Mouse (Mus musculus): ENCODE measurements around the gene Lamtor4. TPM values are rescaled to one million over a fixed set of nuclear protein-coding genes. Genes with fewer than 3 reads are reported as not detected.

Gene Lamtor4
- polyA plus RNA-seq, 1 experiment from 2014 or later = 75.6 TPM

DNA sequence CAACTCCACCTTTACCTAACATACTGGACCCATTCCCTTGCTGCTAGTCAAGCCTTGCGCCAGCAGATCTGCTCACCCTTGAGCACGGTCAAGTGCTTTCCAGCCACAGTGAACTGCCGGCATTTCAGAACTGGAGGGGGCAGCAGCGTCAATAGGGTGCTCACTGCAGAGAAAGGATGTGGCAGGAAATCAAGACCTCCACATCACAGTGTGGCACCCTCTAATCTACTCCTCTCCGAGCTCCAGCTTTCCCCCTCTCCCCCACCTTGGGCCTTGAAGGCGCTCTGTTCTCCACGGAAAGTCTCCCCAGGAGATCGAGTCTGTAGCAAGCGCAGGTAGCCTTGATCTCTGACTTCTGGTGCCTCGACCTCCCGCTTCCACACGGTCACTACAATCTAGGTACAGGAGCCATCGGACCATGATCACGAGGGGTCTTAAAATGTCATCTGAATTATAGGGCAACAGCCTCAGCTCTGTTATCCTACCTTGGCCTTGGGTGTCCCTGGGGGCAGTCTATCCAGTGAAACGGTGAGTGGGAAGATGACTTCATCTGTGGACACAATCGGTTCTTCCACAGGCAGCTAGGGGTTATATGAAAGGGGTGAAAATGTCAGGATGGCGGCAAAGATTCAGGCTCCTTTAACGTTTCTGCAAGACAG lies 7.4 kb downstream of the Lamtor4 start:
- H3K4me3 ChIP-seq (ENCODE audit: low read depth, low read length) = peak overlapping the region; percentile 87; the same call in 1 of the 2 replicates
- H3K4me2 ChIP-seq (replicated peaks; ENCODE audit: low read depth, low read length) = peak overlapping the region; percentile 99
- ATAC-seq (no peak), DNase-seq (ENCODE audit: low spot score) (no peak)
- 54% methylated on average over 18 of the region's 18 CpGs for WGBS
- no peaks in the 10 kb centered on the region for H3K9me3 ChIP-seq (ENCODE audit: low read length)
- 0 out of 2 replicates have a peak, but pooled peaks cover 6% of the 10 kb centered on the region for H3K36me3 ChIP-seq (ENCODE audit: insufficient read depth, low read length)
- TF ChIP-seq EP300 (IDR thresholded peaks at IDR 0.05) (no peak), CTCF (IDR thresholded peaks at IDR 0.05) (peak; percentile 7; the same call in 1 of the 2 replicates)
- H3K4me1 ChIP-seq (ENCODE audit: insufficient read depth, low read depth, low read length) = peaks cover 11% of the 10 kb centered on the region
- no peaks in the 10 kb centered on the region for H3K27me3 ChIP-seq (replicated peaks; ENCODE audit: insufficient read depth, low read length)
- peak overlapping the region; percentile 82 for H3K9ac ChIP-seq (replicated peaks; ENCODE audit: low read depth)
- H3K27ac ChIP-seq (ENCODE audit: low read length) = no peak overlapping the region

DNA sequence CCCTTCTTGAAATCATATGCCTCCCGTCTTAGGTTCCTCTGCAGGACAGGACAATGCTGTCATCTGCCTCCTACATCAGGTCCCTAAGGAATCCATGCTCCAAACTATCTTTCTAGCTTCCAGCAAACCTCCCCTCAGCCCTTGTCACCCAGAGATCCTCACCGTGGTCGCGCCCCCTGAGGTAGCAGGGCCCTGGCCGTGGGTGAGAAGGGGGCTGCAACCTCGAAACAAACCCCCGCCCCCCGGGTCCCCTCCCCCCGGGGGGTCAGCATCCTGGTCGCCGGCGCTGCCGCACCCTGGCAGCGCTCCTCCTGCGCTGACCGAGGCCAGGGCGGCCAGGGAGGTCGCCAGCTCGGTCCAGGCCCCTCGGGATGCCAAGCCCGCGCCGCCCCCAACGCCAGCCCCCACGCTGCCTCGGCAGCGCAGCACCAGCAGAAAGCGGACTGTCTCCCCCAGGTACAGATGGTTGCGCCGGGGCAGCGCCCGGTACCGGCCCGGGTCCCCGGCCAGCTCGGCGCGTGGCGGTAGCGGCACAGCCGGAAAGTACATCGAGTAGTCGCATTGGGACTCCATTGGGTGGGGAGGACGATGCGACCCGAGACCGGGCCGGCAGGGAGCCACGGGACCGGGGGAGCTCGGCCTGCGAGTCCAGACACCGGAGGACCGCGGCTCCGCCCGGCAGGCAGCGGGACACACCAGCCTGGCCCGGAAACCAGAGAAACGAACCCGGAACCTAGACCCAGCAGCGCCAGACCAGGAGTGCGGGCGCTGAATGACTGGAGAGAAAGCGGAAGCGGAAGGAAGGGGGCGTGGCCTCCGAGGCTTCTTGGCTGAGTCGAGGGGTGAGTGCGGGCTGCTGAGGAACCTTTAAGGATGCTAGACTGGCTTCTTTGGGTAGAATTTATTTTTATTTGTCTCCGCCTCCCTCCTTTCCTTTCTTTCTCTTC lies 8.3 kb downstream of the Lamtor4 start, which contains the start of gene BC037034:
Gene BC037034, minus strand, starts transcription at position 774 of the 947 bp plus-strand sequence.
- H3K36me3 ChIP-seq (ENCODE audit: insufficient read depth, low read length) = 0 out of 2 replicates have a peak, but pooled peaks cover 6% of the 10 kb centered on the region
- H3K4me2 ChIP-seq (replicated peaks; ENCODE audit: low read depth, low read length) = peak within 1 kb of the TSS; percentile 99
- WGBS = under 1% methylated on average over 60 of the region's 71 CpGs
- H3K27me3 ChIP-seq (replicated peaks; ENCODE audit: insufficient read depth, low read length) = no peaks in the 10 kb centered on the region
- TF ChIP-seq EP300 (IDR thresholded peaks at IDR 0.05) (no peak), CTCF (IDR thresholded peaks at IDR 0.05) (no peak)
- ATAC-seq (peak; percentile 94), DNase-seq (ENCODE audit: low spot score) (peak; percentile 97)
- peak within 1 kb of the TSS; percentile 75 for H3K27ac ChIP-seq (ENCODE audit: low read length)
- H3K4me1 ChIP-seq (ENCODE audit: insufficient read depth, low read depth, low read length) = peaks cover 11% of the 10 kb centered on the region
- no peaks in the 10 kb centered on the region for H3K9me3 ChIP-seq (ENCODE audit: low read length)
- H3K9ac ChIP-seq (replicated peaks; ENCODE audit: low read depth) = peak within 1 kb of the TSS; percentile 82
- H3K4me3 ChIP-seq (ENCODE audit: low read depth, low read length) = peak within 1 kb of the TSS; percentile 87

- peaks cover 11% of the 10 kb centered on the region for H3K4me1 ChIP-seq (ENCODE audit: insufficient read depth, low read depth, low read length)
- H3K9me3 ChIP-seq (ENCODE audit: low read length) = no peaks in the 10 kb centered on the region
- no peak for ATAC-seq
- peak overlapping the region; percentile 82 for H3K9ac ChIP-seq (replicated peaks; ENCODE audit: low read depth)
- no peaks in the 10 kb centered on the region for H3K27me3 ChIP-seq (replicated peaks; ENCODE audit: insufficient read depth, low read length)
- TF ChIP-seq EP300 (IDR thresholded peaks at IDR 0.05) = no peak
- TF ChIP-seq CTCF (IDR thresholded peaks at IDR 0.05) = no peak
- peak overlapping the region; percentile 87 for H3K4me3 ChIP-seq (ENCODE audit: low read depth, low read length)
- peak overlapping the region; percentile 75 for H3K27ac ChIP-seq (ENCODE audit: low read length)
- WGBS = 15% methylated on average over 6 of the region's 6 CpGs
- peak overlapping the region; percentile 99 for H3K4me2 ChIP-seq (replicated peaks; ENCODE audit: low read depth, low read length)
- DNase-seq (ENCODE audit: low spot score) = no peak
- 0 out of 2 replicates have a peak, but pooled peaks cover 6% of the 10 kb centered on the region for H3K36me3 ChIP-seq (ENCODE audit: insufficient read depth, low read length)
Observed at GRCm38 (mm10) chr5:138264207-138264578, 8.9 kb downstream of the Lamtor4 start.

GRCm38 (mm10) chr5:138265712-138266111 lies 10.4 kb downstream of the Lamtor4 start:
- Histone ChIP-seq H3K4me1 (ENCODE audit: insufficient read depth, low read depth, low read length) (peaks cover 11% of the 10 kb centered on the region), H3K9me3 (ENCODE audit: low read length) (no peaks in the 10 kb centered on the region)
- WGBS = 93% methylated on average over 4 of the region's 4 CpGs

GRCm38 (mm10) chr5:138267114-138267513 lies 11.8 kb downstream of the Lamtor4 start:
- Histone ChIP-seq H3K4me2 (replicated peaks; ENCODE audit: low read depth, low read length) (no peak overlapping the region), H3K4me1 (ENCODE audit: insufficient read depth, low read depth, low read length) (peaks cover 11% of the 10 kb centered on the region), H3K4me3 (ENCODE audit: low read depth, low read length) (no peak overlapping the region), H3K9ac (replicated peaks; ENCODE audit: low read depth) (no peak overlapping the region), H3K27ac (ENCODE audit: low read length) (no peak overlapping the region), H3K27me3 (replicated peaks; ENCODE audit: insufficient read depth, low read length) (no peaks in the 10 kb centered on the region), H3K36me3 (ENCODE audit: insufficient read depth, low read length) (no peaks in the 10 kb centered on the region), H3K9me3 (ENCODE audit: low read length) (no peaks in the 10 kb centered on the region)
- ATAC-seq (no peak), DNase-seq (ENCODE audit: low spot score) (no peak)
- WGBS = 77% methylated on average over 3 of the region's 3 CpGs
- TF ChIP-seq CTCF (IDR thresholded peaks at IDR 0.05) (no peak), EP300 (IDR thresholded peaks at IDR 0.05) (no peak)

More at GRCm38 (mm10) chr5:138265712-138266111, 10.4 kb downstream of the Lamtor4 start:
- Histone ChIP-seq H3K27ac (ENCODE audit: low read length) (no peak overlapping the region), H3K27me3 (replicated peaks; ENCODE audit: insufficient read depth, low read length) (no peaks in the 10 kb centered on the region), H3K4me3 (ENCODE audit: low read depth, low read length) (no peak overlapping the region), H3K36me3 (ENCODE audit: insufficient read depth, low read length) (no peaks in the 10 kb centered on the region), H3K9ac (replicated peaks; ENCODE audit: low read depth) (no peak overlapping the region), H3K4me2 (replicated peaks; ENCODE audit: low read depth, low read length) (no peak overlapping the region)
- ATAC-seq (no peak), DNase-seq (ENCODE audit: low spot score) (no peak)
- TF ChIP-seq EP300 (IDR thresholded peaks at IDR 0.05) = no peak
- TF ChIP-seq CTCF (IDR thresholded peaks at IDR 0.05) = no peak

GRCm38 (mm10) chr5:138268980-138269379 lies 13.7 kb downstream of the Lamtor4 start:
- ATAC-seq (no peak), DNase-seq (ENCODE audit: low spot score) (no peak)
- Histone ChIP-seq H3K4me3 (ENCODE audit: low read depth, low read length) (no peak overlapping the region), H3K36me3 (ENCODE audit: insufficient read depth, low read length) (no peaks in the 10 kb centered on the region), H3K4me1 (ENCODE audit: insufficient read depth, low read depth, low read length) (peaks cover 6% of the 10 kb centered on the region), H3K4me2 (replicated peaks; ENCODE audit: low read depth, low read length) (no peak overlapping the region), H3K9me3 (ENCODE audit: low read length) (no peaks in the 10 kb centered on the region), H3K9ac (replicated peaks; ENCODE audit: low read depth) (no peak overlapping the region), H3K27ac (ENCODE audit: low read length) (no peak overlapping the region), H3K27me3 (replicated peaks; ENCODE audit: insufficient read depth, low read length) (no peaks in the 10 kb centered on the region)
- TF ChIP-seq EP300 (IDR thresholded peaks at IDR 0.05) = no peak
- no peak for TF ChIP-seq CTCF (IDR thresholded peaks at IDR 0.05)
- 67% methylated on average over 4 of the region's 4 CpGs for WGBS

Measured in lung, postnatal 0 days (tissue).